Mouse (Mus musculus): ENCODE data around the gene Gap43. TPM values are rescaled to one million over a fixed set of nuclear protein-coding genes. Genes with fewer than 3 reads are reported as not detected.
"Not testable (repeated sequence)": the region's sequence is repeated elsewhere in the genome, so short reads cannot be mapped to it uniquely, and the experiment has no call there.

Gene Gap43
- total RNA-seq (2021), result 10 to 100 TPM in 1 of 2 experiments, 1 to 10 TPM in 1; 9.5 to 14.7 TPM
- long read RNA-seq, experiment 1, transcript Gap43-201 (3 exons, 1,420 nt), result major isoform, 11 of 11 reads
- long read RNA-seq, experiment 1, partial matches to known transcripts, result 0 of 11 reads
- long read RNA-seq, experiment 1, other reads (novel, unspliced or antisense), result 0 of 11 reads
- long read RNA-seq, experiment 2, partial matches to known transcripts, result 0 of 3 reads
- long read RNA-seq, experiment 2, other reads (novel, unspliced or antisense), result 0 of 3 reads

DNA sequence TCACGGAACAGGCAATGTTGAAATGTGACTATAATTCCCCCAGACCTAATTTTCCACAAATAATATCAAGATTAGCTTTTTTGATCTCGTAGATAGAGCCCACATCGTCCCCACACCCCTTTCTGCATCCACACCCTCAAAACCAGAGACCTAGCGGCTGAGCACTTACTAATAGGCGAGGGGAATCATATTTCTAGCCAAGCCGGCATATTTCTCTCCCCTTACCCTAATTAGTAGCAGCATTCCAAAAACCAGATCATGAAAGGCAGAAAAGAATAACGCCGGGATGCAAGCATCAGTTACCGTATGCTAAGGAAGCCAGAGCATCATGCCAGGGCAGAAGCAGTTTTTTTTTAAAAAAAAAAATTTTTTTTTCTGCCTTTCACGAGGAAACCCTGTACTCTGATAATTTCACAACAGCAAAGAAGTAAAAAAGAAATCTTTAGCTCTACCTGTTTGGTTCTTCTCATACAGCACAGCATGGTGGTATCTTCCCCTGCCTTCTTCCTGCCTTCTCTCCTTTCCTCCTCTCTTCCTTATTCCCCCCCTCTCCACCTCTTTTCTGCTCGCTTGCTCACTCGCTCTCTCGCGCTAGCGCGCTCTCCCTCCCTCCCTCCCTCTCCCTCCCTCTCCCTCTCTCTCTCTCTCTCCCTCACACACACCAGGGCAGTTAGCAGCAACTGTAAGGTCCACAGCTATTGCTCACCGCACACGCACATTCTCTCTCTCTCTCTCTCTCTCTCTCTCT is at the start of gene Gap43:
Gene Gap43, minus strand, starts transcription at position 631 of the 748 bp plus-strand sequence.
- no peak for DNase-seq

DNA sequence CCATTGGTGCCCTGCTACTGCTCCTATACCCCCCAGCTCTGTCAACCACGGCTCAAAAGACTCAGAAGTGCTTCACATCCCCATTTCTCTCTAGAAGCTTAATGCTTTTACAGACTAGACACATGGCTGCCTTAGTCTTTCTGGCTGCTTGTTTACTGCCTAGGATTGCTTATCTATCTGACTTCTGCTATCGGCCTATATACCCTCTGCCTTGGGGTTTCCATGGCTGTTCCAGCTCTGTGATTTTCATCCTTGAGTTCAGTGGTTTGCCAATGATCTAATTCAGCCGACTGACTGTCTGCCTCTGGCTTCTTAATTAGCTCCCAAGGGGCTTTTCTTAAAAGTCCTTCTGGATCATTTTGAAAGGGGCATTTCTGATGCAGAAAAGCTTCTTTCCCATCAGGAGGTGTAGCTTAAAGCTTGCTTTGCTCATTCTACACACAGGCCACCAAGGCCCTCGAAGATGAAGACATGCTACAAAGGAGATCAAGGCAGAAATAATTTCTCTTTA is 40.9 kb upstream of the Gap43 start:
- DNase-seq, result no peak

DNA sequence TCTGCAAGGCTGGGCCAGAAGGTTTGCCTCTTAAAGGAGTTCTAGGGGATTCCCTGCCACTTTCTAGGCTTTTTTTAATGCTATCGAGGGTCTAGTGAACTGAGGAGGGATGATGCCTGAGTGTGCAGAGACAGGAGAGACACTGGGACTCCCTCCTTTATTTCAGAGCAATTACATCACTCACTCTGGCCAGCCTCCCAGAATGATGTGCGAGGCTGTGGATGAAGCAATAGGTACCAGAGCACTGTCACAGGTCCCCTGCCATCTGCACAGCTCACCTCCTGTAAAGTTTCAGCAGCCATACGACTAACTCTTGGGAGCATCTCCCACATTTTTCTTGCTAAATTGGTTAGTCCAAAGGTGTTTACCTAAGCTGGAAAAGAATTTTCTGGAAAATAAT is 40.2 kb upstream of the Gap43 start:
- DNase-seq, result peak; percentile 10

DNA sequence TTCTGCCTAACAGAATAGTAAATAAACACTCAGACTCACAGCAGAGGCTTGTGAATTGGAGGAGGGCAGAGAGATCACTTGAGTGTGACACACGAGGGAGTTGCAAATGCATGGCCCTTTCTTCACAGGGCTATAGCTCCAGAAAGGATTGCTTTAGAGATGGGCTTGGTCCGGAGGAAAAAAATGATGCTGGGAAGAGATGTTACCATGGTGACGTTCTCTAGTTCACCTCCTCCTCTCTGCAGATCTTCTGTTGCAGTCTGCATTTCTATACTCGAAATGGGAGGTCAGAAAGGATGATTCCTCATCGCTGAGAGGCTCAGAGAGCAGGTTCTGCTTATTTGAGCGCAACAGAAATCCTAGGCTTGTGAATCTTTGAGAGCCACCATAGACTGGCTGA is 29.7 kb upstream of the Gap43 start:
- DNase-seq, result no peak

DNA sequence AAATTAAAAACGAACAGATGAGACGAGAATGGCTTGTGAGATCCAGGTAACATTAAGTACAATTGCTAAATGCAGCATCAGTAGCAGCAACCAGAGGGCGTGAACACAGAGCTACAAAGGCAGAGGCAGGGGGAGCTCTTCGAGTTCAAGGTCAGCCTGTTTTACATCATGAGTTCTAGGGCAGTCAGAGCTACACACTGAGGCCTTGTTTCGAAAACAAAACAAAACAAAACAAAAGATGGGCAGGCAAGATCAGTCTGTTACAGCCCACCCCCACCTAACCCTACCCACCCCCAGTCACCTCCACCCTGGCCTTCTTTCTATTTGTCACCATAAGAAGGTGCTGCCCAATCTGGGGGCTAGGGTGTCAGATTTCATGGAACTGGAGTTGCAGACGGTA is 28.9 kb upstream of the Gap43 start:
- DNase-seq, result no peak

DNA sequence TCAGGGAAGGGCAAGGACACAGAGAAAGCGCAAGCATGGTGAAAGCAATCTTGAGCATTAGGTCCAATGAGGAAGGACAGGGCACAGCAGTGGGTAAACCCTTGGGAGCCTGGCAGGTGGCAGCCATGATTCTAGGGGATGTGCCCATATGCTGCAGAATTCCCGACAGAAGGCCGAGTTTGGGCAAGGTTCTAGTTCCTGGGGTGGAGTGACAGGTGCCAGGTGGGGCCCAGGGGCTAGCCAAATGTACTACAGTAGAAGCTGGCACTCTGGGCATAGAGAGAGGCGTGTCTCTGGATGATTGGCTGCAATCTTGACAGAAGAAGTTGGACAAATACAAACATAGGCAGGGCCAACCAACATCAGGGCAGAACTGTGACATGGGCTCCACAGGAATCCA is 19.6 kb upstream of the Gap43 start:
- DNase-seq, result no peak

DNA sequence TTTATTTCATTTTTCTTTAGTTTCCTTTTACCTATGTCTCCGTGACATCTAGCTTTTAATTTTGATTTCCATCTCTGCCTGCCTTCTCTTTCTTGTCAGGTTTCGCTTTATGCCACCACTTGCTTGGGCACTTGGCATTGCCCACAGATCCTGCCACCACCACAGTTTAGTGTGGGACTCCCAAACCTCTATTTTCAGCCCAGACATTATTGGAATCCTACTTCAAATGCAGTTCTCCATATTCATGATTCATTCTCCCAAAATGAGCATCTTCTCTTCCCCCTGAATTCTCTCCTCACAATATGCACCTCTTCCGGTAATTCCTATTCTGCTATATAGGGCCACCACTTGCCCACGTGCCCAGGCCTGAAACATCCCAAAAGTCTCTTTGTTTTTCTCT is 17.6 kb upstream of the Gap43 start:
- no peak for DNase-seq

DNA sequence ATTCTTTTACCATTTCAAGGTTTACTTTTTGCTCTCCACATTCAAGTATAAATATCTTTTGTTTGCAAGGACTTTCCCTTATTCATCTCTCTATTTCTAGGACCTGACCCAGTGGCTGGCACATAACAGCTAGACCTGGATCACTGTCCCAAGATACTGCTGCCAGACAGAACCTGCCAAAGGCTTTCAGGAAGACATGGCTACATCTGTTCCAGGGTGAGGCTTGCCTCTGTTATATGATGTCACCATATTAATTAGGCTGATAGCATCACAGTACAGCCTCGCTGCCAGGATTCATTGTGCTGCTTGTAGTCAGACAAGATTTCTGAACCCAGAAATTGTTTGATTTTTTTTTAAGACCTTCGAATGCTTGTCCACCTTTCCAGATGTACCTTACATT is 9.6 kb upstream of the Gap43 start:
- DNase-seq, result no peak

DNA sequence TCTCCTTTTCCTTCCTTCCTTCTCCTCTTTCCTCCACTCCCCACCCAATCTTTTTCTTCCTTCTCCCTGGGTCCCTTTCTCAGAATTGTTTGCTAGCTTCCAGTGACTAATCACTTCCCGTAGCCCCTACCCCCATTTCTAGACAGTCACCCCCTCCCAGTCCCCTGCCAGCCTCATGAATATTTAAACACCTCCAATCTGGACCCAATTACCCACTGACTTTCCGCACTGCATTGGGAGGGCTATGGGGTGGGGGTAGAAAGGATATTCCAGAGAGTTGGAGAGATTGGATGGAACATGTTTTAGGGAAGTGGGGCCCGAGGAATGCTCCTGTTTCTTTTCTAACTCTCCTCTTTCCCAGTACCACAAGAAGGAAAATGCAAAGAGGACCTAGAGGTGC is 414 bp upstream of the Gap43 start:
- not testable (repeated sequence) for DNase-seq

DNA sequence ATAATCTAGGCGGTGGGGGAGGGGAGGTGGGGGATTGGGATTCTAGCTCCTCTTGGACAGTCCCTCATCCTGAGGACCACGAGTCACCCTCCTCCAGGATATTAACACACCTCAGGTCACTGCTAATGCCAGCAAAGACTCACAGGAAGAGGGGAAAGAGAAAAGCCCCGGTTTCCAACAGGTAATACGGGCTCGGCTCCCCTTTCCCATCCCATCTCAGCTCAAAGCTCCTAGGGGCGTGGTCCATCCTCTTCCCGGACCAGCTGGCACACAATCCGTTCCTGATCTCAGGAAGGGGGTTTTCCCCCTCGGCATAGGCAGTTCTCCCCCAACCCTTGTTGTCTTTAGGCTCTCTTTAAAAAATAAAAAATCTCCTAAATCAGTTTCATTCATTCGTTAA is 939 bp downstream of the Gap43 start:
- no peak for DNase-seq

DNA sequence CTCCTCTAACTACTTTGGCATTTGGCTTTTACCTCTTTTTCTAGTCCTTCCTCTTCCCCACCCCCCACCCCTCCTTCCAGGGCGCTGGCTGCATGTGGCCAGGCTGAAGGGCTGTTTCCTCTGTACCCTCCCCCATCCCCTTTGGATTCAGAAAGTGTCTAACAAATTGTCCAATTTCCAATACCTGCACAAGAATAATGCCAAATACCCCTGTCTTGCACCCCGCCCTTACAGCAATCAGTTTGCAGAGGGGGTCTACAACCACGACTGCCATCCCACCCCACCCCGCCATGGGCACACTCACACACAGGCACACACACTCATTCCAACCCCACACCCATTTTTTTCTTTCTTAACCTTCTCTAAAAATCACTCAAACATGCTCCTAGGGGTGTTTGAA is 1.5 kb downstream of the Gap43 start:
- no peak for DNase-seq

DNA sequence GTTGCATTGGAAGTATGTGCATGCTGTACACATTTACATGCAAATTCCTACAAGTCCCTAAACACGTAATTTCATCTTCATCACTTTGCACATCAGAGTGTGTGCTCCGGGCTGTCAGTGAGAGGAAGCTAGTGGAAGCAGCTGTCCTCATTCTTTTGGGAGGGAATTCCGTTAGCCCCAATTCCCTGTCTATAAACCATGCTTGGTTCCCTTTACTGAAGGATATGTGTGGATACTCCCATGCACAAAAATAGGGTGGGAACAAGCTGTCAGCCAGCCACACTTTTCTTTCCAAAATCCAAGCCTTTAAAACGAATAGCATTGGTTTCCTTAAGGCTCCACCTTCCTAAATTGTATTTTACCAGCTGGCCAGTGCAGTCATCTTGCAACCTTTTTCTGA is 2.1 kb downstream of the Gap43 start:
- no peak for DNase-seq

DNA sequence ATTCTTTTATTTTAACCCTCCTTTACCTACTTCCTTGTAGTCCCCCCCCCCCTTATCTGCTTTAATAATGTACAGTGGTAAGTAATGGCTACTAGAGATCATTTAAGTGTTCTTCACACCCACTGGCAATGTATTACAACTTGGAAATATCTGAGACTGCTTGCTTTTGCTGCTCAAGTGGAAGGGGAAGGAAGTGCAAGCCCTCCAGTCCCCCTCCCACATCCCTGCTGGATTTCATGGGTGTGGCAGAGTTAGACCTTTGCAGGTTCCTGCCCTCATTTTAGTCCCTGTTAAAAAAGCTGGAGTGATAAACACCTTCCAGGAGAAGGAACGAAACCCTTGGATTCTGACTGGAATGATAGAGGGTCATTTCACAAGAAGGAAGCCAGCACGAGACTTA is 2.8 kb downstream of the Gap43 start:
- DNase-seq, result no peak

DNA sequence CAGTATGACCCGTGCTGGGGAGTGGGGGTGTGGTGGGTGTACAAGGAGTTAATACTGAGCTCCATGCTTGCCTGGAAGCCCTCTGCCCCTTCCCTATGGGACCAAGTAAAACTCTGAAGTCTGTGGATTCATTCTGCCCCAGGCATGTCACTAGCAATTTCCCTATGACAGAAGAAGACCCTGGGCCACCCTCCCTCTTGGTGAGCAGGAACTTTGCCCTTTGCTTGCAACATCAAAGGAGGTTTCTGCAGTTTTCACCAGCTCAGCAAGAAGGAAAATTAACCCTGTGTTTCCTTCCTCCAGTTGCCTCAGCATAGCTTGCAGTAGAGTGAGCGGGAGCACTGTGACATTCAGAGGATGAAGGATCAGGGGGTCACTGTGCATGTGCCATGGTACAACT is 3.8 kb downstream of the Gap43 start:
- DNase-seq, result no peak

DNA sequence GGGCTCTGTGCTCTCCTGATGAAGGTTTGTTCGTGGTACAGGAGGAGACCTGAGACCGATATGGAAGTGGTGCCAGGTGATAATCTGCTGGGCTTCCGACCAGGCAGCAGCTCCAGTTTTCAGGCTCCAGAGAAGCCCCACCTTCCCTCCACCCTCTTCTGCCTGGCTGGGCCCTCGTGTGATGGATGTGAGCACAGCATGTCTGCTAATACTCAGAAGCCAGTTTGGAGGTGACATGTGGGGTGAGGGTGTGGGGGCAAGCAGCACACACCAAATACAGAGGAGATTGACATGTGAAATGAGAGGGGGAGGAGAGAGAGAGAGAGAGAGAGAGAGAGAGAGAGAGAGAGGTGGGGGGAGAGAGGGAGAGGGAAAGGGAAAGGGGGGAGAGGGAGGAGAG is 8.1 kb downstream of the Gap43 start:
- no peak for DNase-seq

DNA sequence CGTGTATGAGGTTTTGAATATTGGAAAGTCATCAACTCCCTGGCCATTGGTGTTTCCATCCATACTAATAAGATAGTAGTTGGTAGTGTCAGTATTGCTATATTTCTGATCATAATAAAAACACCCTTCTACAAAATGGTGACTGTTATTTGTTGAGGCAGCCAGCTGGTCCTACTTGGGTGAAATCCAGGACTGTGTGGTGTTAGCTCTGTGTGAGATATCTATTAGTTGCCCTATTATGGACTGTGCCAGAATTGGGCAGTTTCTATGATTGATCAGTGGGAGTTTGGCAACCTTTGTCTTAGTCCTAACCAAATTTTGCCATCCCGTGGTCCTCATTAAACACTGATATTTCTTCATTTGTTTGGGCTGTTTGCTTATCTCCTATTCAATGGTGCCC is 14.3 kb downstream of the Gap43 start:
- no peak for DNase-seq

DNA sequence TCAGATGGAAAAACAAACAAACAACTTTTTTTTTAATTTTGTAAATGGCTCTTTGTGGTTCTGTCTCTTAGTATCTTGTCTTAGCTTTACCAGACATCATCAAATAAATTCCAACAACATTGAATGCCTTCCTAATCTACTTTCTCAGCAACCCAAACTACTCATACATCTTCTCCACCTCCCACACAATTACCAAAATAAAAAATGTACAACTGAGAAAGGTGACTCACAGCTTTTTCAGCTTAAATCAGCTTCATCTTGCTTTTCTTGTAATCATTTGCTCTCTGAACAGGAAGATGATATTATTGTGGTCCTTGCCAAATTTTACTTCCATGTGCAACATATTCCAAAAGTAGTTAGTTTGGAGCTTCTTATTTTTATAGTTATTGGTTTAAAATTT is 14.9 kb downstream of the Gap43 start:
- DNase-seq, result no peak

DNA sequence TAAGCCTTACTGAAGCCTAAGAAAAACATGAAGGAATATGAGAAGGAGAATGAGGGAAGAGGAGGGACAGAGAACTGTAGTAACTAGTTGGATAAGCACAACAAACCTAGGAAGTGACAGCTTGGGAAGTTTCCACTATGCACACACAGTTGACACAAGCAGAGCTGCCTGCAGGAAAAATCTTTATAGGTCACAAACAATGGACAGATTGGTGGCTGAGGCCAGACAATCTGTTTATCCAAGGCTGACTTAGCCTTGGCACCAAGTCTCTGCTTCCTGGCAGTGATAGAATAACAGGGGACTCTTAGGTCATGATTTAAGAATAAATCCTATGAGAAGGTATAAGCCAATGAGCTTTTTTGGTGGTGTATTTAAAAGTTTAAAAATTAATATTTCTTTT is 20.6 kb downstream of the Gap43 start:
- no peak for DNase-seq

DNA sequence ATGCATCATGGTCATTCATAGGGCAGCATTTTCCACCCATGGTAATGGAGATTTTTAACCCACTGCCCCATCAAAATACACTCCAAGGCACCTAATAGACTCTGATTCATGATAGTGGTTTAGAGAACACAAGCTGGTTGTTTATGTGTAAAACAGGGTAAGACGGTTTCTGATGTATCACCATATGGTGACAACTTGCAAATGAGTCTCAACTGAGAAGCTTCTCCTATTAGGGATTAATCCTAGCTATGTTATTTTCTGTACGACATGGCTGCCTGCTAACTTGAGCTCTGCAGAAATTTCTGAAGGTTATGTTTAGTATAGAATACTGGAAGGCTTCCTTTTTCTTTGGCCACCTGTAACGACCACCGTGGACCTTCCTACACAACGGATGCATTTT is 21.1 kb downstream of the Gap43 start:
- no peak for DNase-seq

DNA sequence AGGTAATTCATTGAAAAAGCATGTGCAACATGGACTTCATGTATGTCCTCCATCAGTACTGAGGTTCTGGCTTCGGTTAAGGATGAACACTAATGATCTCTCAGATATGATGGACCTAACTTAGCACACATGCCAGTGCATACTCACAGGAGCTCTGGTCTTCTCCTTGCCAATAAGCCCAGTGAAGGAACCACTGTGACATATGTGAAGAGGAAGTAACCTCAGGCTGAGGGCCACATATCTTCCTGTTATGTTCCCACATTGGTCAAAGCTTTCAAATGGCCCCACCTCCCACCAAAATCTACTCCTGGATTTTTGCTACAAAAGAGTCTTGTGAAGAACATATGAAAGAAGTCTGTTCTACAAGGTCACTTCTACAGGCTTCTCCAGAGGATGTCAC is 28.3 kb downstream of the Gap43 start:
- DNase-seq, result no peak

DNA sequence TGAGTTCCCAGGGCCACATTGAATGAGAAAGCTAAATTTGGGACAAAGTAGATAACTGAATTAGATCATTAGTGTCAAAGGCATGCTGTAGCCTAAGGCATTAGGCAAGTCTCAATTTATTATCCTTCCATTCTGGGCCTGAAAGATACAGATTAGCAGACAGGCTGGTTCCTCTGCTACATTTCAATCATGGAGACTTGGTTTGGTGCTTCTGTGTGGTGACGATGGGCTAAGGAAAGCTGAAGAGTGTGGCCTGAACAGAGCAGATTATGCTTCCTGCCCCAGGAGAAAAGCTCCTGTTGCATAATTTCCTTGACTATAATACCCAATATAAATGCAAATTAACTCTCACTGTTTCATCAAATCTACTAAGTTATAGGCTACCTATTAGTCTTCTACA is 31.7 kb downstream of the Gap43 start:
- no peak for DNase-seq

DNA sequence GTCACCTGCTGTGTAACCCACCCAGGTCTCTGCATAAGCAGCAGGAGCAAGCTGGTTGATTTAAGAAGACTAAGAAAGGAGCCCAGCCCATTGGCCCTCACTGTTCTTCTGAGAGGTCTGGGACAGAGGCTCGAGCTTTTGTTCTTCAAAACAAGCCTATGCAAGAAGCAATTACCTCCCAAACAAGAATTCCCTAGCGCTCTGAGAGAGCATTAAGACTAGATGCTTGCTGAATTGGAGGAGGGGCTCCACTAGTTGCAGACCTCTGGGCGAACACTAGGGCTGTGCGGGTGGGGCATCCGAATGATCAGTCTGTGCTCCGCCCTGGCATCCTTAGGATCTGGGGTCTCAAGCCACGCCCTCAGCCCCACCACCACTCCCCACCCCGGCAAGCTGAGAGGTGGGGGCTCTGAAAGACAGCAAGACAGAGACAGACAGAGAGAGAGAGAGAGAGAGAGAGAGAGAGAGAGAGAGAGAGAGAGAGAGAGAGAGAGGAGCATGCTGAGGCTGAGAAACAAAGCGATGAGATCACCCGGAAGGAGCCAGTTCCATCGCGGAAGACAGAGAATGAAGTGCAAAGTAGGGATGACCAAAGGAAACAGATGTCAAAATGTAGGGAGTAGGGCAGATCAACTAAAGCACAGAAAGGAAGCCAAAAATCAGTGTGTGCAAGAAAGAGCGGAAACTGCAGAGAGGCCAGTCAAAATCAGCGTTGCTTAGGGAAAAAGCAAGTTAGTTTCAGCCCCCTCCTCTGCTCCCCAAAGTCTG is 34.3 kb downstream of the Gap43 start:
- DNase-seq, result peak; percentile 18

DNA sequence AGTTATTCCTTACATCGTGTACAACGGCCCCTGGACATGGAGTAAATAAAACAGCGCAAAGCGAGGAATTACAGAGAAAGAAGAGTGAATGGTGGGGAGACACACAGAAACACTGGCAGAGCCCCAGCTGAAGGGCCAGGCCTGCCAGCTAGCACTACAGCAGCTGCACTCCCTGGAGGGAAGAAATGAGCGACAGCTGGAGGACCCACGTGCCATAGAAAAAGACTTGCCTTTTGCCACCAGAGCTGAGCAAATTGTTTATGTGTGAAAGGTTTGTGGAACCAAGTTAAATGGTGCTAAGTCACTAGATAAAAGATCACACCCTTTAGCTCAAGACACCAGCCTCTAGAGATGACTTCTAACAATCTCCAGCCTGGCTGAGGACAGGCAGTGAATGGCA is 37.0 kb downstream of the Gap43 start:
- DNase-seq, result peak; percentile 68

Data from gastrocnemius, postnatal 10 days (tissue).